Mouse (Mus musculus) MEL (cell line): ENCODE measurements around the gene Disp1. TPM values are rescaled to one million over a fixed set of nuclear protein-coding genes. Genes with fewer than 3 reads are reported as not detected.

Experiments used
- DNase-seq: peaks from one replicate; pipeline ENCODE4 v3.0.0; 2011; ENCODE audit warnings: low read depth, low spot score
- H3K27ac ChIP-seq: 2 replicates; pipeline ENCODE4 v1.5.1; 2012; ENCODE audit warnings: low read depth, mild to moderate bottlenecking, control low read depth, low read length, moderate library complexity; ENCODE audit not compliant: control insufficient read depth
- H3K27me3 ChIP-seq, 2 experiments: fragments of 150-350 bp in 1 of 2; sonication (generic) in 1 of 2; 2 replicates each; pipeline ENCODE4 v1.6.1; 2012; ENCODE audit warnings: low read length in 2 of 2, mild to moderate bottlenecking in 2 of 2, improper control_type of control experiment in 1 of 2, moderate library complexity in 1 of 2; ENCODE audit not compliant: insufficient read depth in 2 of 2, control insufficient read depth in 1 of 2
- H3K36me3 ChIP-seq, 2 experiments: 2 replicates each; pipeline ENCODE4 v1.6.1; 2012 to 2014; ENCODE audit warnings: low read length in 2 of 2, improper control_type of control experiment in 1 of 2, inconsistent platforms in 1 of 2, mild to moderate bottlenecking in 1 of 2; ENCODE audit not compliant: insufficient read depth in 2 of 2, control insufficient read depth in 1 of 2
- H3K4me1 ChIP-seq, 2 experiments: fragments of 150-350 bp in 1 of 2; sonication (generic) in 1 of 2; 2 replicates each; pipeline ENCODE4 v1.6.1; 2012; ENCODE audit warnings: low read length in 2 of 2, improper control_type of control experiment in 1 of 2, mild to moderate bottlenecking in 1 of 2; ENCODE audit not compliant: insufficient read depth in 2 of 2, control insufficient read depth in 1 of 2
- H3K4me3 ChIP-seq, 2 experiments: fragments of 150-350 bp in 1 of 2; sonication (generic) in 1 of 2; 2 replicates each; pipeline ENCODE4 v1.5.1; 2012; ENCODE audit warnings: low read depth in 2 of 2, low read length in 2 of 2, mild to moderate bottlenecking in 2 of 2, moderate library complexity in 2 of 2, control low read depth in 1 of 2, improper control_type of control experiment in 1 of 2; ENCODE audit not compliant: control insufficient read depth in 1 of 2, insufficient read depth in 1 of 2
- H3K79me2 ChIP-seq: 2 replicates; pipeline ENCODE4 v1.6.1; 2012; ENCODE audit warnings: mild to moderate bottlenecking, low read length, moderate library complexity; ENCODE audit not compliant: control insufficient read depth, poor library complexity, insufficient read depth
- H3K9ac ChIP-seq: 2 replicates; pipeline ENCODE4 v1.6.1; 2012; ENCODE audit warnings: low read depth, mild to moderate bottlenecking, control low read depth, low read length, moderate library complexity; ENCODE audit not compliant: control insufficient read depth, poor library complexity, severe bottlenecking
- H3K9me3 ChIP-seq: fragments of 150-350 bp; sonication (generic); replicated peaks from 2 replicates; pipeline ENCODE4 v1.6.1; 2012; ENCODE audit warnings: mild to moderate bottlenecking, low read length, improper control_type of control experiment, moderate library complexity; ENCODE audit not compliant: insufficient read depth
- BHLHE40 ChIP-seq: IDR thresholded peaks from 2 replicates; pipeline ENCODE4 v1.6.1; 2012; ENCODE audit warnings: low read depth, mild to moderate bottlenecking, inconsistent platforms, low read length, improper control_type of control experiment, borderline replicate concordance
- CHD2 ChIP-seq: IDR thresholded peaks from 2 replicates; pipeline ENCODE4 v1.6.1; 2011; ENCODE audit warnings: low read length, improper control_type of control experiment
- CTCF ChIP-seq, 3 experiments: IDR thresholded peaks in 2 of 3; conservative IDR thresholded peaks in 1 of 3; 2 replicates each; pipeline ENCODE4 v1.5.1; 2011 to 2012; ENCODE audit warnings: low read length in 3 of 3, low read depth in 2 of 3, mild to moderate bottlenecking in 2 of 3, improper control_type of control experiment in 1 of 3, inconsistent platforms in 1 of 3, mixed read lengths in 1 of 3, moderate library complexity in 1 of 3; ENCODE audit not compliant: control insufficient read depth in 1 of 3, insufficient read depth in 1 of 3, poor library complexity in 1 of 3, severe bottlenecking in 1 of 3
- E2F4 ChIP-seq: IDR thresholded peaks from 2 replicates; pipeline ENCODE4 v1.6.1; 2011; ENCODE audit warnings: low read depth, low read length, improper control_type of control experiment, borderline replicate concordance
- ELF1 ChIP-seq: IDR thresholded peaks from 2 replicates; pipeline ENCODE4 v1.6.1; 2014; ENCODE audit warnings: low read depth, mild to moderate bottlenecking, inconsistent platforms, low read length, improper control_type of control experiment, moderate library complexity
- EP300 ChIP-seq, 2 experiments: IDR thresholded peaks; 2 replicates each; pipeline ENCODE4 v1.6.1; 2011; ENCODE audit warnings: improper control_type of control experiment in 2 of 2, low read length in 2 of 2, low read depth in 1 of 2, mild to moderate bottlenecking in 1 of 2
- HCFC1 ChIP-seq: IDR thresholded peaks from 2 replicates; pipeline ENCODE4 v1.6.1; 2012; ENCODE audit warnings: low read depth, mild to moderate bottlenecking, inconsistent platforms, low read length, improper control_type of control experiment, moderate library complexity
- JUND ChIP-seq: IDR thresholded peaks from 2 replicates; pipeline ENCODE4 v1.6.1; 2011; ENCODE audit warnings: low read depth, mild to moderate bottlenecking, improper control_type of control experiment, low read length
- KAT2A ChIP-seq: conservative IDR thresholded peaks from 2 replicates; pipeline ENCODE4 v1.6.1; 2012; ENCODE audit warnings: low read depth, low read length, improper control_type of control experiment, inconsistent platforms
- MAX ChIP-seq: IDR thresholded peaks from 2 replicates; pipeline ENCODE4 v1.6.1; 2011; ENCODE audit warnings: low read length, improper control_type of control experiment
- MEF2A ChIP-seq: IDR thresholded peaks from 2 replicates; pipeline ENCODE4 v1.6.1; 2014; ENCODE audit warnings: low read depth, mild to moderate bottlenecking, inconsistent platforms, low read length, improper control_type of control experiment; ENCODE audit not compliant: poor library complexity, insufficient replicate concordance, severe bottlenecking; ENCODE audit errors: extremely low read depth
- MYB ChIP-seq: IDR thresholded peaks from 2 replicates; pipeline ENCODE4 v1.6.1; 2011; ENCODE audit warnings: mild to moderate bottlenecking, low read depth, low read length, improper control_type of control experiment
- NELFE ChIP-seq: IDR thresholded peaks from 2 replicates; pipeline ENCODE4 v1.6.1; 2011; ENCODE audit warnings: low read depth, low read length, improper control_type of control experiment
- POLR2AphosphoS5 ChIP-seq: IDR thresholded peaks from 2 replicates; pipeline ENCODE4 v1.6.1; 2012; ENCODE audit warnings: low read depth, borderline replicate concordance, mild to moderate bottlenecking, inconsistent platforms, low read length, moderate library complexity, mixed read lengths
- RCOR1 ChIP-seq: IDR thresholded peaks from 2 replicates; pipeline ENCODE4 v1.6.1; 2012; ENCODE audit warnings: low read depth, mild to moderate bottlenecking, inconsistent platforms, low read length, improper control_type of control experiment
- SIN3A ChIP-seq: IDR thresholded peaks from 2 replicates; pipeline ENCODE4 v1.6.1; 2012; ENCODE audit warnings: low read length, improper control_type of control experiment, inconsistent platforms
- SMC3 ChIP-seq: IDR thresholded peaks from 2 replicates; pipeline ENCODE4 v1.6.1; 2011; ENCODE audit warnings: low read depth, low read length, improper control_type of control experiment
- TCF12 ChIP-seq: IDR thresholded peaks from 2 replicates; pipeline ENCODE4 v1.6.1; 2014; ENCODE audit warnings: low read depth, mild to moderate bottlenecking, inconsistent platforms, low read length, improper control_type of control experiment, moderate library complexity
- UBTF ChIP-seq: IDR thresholded peaks from 2 replicates; pipeline ENCODE4 v1.6.1; 2012; ENCODE audit warnings: low read depth, mild to moderate bottlenecking, inconsistent platforms, low read length, improper control_type of control experiment, moderate library complexity, borderline replicate concordance; ENCODE audit not compliant: insufficient read depth
- ZC3H11A ChIP-seq: IDR thresholded peaks from 2 replicates; pipeline ENCODE4 v1.6.1; 2012; ENCODE audit warnings: low read depth, mild to moderate bottlenecking, inconsistent platforms, low read length, improper control_type of control experiment
- ZKSCAN1 ChIP-seq: IDR thresholded peaks from 2 replicates; pipeline ENCODE4 v1.6.1; 2012; ENCODE audit warnings: low read depth, mild to moderate bottlenecking, inconsistent platforms, low read length, improper control_type of control experiment, moderate library complexity
- ZMIZ1 ChIP-seq: IDR thresholded peaks from 2 replicates; pipeline ENCODE4 v1.6.1; 2012; ENCODE audit warnings: low read depth, mild to moderate bottlenecking, inconsistent platforms, low read length, improper control_type of control experiment, moderate library complexity
- ZNF384 ChIP-seq: IDR thresholded peaks from 2 replicates; pipeline ENCODE4 v1.6.1; 2012; ENCODE audit warnings: low read depth, mild to moderate bottlenecking, inconsistent platforms, low read length, improper control_type of control experiment
- polyA plus RNA-seq, 2 experiments: library from polyadenylated mRNA; stranded (reverse) in 1 of 2; unstranded in 1 of 2; fragments of >175 nt in 1 of 2; fragments of >200 nt in 1 of 2; gene quantifications; 2 replicates each; pipeline versions ENCODE4 v1.2.1 to v1.2.4; 2012; ENCODE audit warnings: low replicate concordance in 2 of 2, low read depth in 1 of 2; ENCODE audit not compliant: insufficient read length in 2 of 2, insufficient read depth in 1 of 2, missing spikeins in 1 of 2
- total RNA-seq: library from RNA; depleted of rRNA; stranded (reverse); fragments of 300-350 nt; gene quantifications from 2 replicates; pipeline ENCODE4 v1.2.3, GENCODE M21; 2012

The Disp1 gene
- total and polyA plus RNA-seq, 3 experiments = 6.3 to 9.9 TPM; not detected in 1

DNA sequence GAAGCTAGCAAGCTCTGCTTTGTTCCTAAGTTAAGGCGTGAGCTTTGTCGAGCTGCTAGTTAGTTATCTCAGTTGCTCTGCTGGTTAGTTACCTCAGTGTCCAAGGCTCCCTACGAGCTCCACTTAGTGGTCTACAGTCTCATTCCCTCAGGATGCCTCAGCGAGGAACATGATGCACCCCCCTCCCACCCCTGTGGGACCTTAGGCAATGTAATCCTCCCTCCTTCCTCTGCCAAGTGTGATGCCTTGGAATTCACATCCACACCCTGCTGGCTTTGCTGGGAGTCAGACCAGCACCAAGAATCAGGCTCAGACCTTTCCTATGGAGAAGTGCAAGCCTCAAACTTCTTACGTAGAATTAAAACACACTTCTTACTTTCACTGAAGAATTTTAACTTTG lies 65.7 kb downstream of the Disp1 start:
- Histone ChIP-seq H3K4me1 (peaks cover 0 to 5% of the 10 kb centered on the region in 2 experiments; a peak in 1 of 4 replicates), H3K9me3 (no peaks in the 10 kb centered on the region), H3K36me3 (peaks cover 0 to 2% of the 10 kb centered on the region in 2 experiments; a peak in 2 of 4 replicates), H3K27me3 (no peaks in the 10 kb centered on the region), H3K27ac (no peak overlapping the region), H3K79me2 (no peaks in the 10 kb centered on the region), H3K9ac (no peak overlapping the region), H3K4me3 (no peak overlapping the region)
- DNase-seq = no peak
- no peak for TF ChIP-seq ZNF384
- no peak for TF ChIP-seq NELFE
- no peak for TF ChIP-seq SIN3A
- no peak for TF ChIP-seq UBTF
- TF ChIP-seq JUND = no peak
- no peak for TF ChIP-seq BHLHE40
- no peak for TF ChIP-seq HCFC1
- no peak for TF ChIP-seq ZKSCAN1
- TF ChIP-seq KAT2A = no peak
- TF ChIP-seq ZC3H11A = no peak
- TF ChIP-seq CHD2 = no peak
- no peak for TF ChIP-seq ZMIZ1
- no peak for TF ChIP-seq E2F4
- no peak for TF ChIP-seq SMC3
- no peak for TF ChIP-seq POLR2AphosphoS5
- no peak for TF ChIP-seq MAX

DNA sequence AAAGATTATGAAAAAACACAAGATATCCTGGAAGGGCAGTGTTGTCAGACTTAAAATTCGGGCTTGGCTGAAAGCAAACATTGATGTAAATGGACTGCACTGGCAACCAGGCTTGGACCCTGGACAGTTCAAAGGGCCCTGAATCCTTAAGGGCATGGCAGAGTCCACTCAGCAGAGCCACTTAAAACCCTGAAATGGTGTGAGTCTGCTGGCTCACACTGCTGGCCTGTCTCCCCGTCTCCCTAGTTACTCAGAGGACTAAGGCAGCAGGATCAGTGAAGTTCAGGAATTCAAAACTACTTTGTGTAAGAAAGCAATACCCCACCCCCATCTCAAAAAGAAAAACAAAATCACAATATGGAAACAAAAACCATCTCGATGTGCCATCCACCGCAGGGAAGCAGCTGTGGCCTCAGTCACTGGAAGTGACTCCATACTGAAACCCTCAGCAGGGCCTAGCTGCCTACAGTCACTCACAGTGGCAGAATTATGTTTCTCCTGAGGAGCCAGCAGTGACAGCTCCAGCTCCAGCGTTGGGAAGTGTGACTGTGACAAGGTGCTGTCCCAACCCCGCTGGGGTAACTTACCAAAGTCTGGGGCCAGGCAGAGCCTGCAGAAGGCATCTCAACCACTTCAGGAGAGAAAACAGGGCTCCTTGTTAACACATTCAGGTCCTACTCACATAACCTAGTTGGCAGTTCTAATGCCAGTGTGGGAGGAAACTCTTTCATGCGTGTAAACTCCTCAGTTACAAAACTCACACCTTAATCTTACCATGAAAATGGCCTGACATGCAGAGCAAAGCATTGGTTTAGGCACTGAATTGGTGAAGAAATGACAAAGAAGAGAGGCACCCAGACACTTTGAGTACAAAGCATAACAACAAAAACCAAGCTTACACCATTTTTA lies 66.8 kb downstream of the Disp1 start:
- H3K79me2 ChIP-seq = no peaks in the 10 kb centered on the region
- H3K27ac ChIP-seq = no peak overlapping the region
- DNase-seq = no peak
- TF ChIP-seq EP300 (IDR thresholded peaks at IDR 0.05; ENCODE audit: low read depth in 1 of 2, low read length in 2 of 2) (no peak), ELF1 (no peak), MEF2A (no peak), POLR2AphosphoS5 (no peak), MYB (no peak), ZKSCAN1 (no peak), E2F4 (no peak), JUND (no peak), CHD2 (no peak), RCOR1 (no peak), ZMIZ1 (no peak), TCF12 (no peak), BHLHE40 (no peak), CTCF (IDR thresholded peaks at IDR 0.05 in 2 of 3, conservative IDR thresholded peaks at IDR 0.05 in 1 of 3; ENCODE audit: control insufficient read depth in 1 of 3, insufficient read depth in 1 of 3, low read depth in 2 of 3, low read length in 3 of 3, poor library complexity in 1 of 3, severe bottlenecking in 1 of 3) (no peak), SMC3 (no peak)
- TF ChIP-seq, all 39 proteins: peak for 0
- no peak overlapping the region for H3K4me3 ChIP-seq
- no peaks in the 10 kb centered on the region for H3K27me3 ChIP-seq
- H3K9ac ChIP-seq = no peak overlapping the region
- H3K9me3 ChIP-seq = no peaks in the 10 kb centered on the region
- H3K36me3 ChIP-seq = peaks cover 0 to 6% of the 10 kb centered on the region in 2 experiments; a peak in 2 of 4 replicates
- H3K4me1 ChIP-seq = peaks cover 3 to 13% of the 10 kb centered on the region in 2 experiments; a peak in 2 of 4 replicates
